Mouse (Mus musculus) C2C12 (cell line): Measurements from ENCODE around the gene Kcnt2. TPM values are rescaled to one million over a fixed set of nuclear protein-coding genes. Genes with fewer than 3 reads are reported as not detected.

ENCODE experiments used
- H3K27me3 ChIP-seq: one replicate; pipeline ENCODE4 v1.6.1; 2011; ENCODE audit not compliant: control insufficient read depth, insufficient read depth, insufficient read length
- H3K36me3 ChIP-seq: one replicate; pipeline ENCODE4 v1.6.1; 2011; ENCODE audit not compliant: control insufficient read depth, insufficient read depth
- H3K4me3 ChIP-seq: one replicate; pipeline ENCODE4 v1.5.1; 2011; ENCODE audit warnings: mild to moderate bottlenecking, control low read depth; ENCODE audit not compliant: poor library complexity, insufficient read depth, severe bottlenecking
- H3K79me2 ChIP-seq: one replicate; pipeline ENCODE4 v1.6.1; 2011; ENCODE audit not compliant: control insufficient read depth, insufficient read depth
- H3K79me3 ChIP-seq: one replicate; pipeline ENCODE4 v1.6.1; 2011; ENCODE audit warnings: low read depth, control low read depth
- H3ac ChIP-seq: one replicate; pipeline ENCODE3; 2011; ENCODE audit warnings: low read depth; ENCODE audit not compliant: control insufficient read depth, insufficient read length
- CEBPB ChIP-seq: IDR thresholded peaks from one replicate; pipeline ENCODE4 v1.6.1; 2011; ENCODE audit warnings: low read depth, mild to moderate bottlenecking, control low read depth, moderate library complexity
- CTCF ChIP-seq: IDR thresholded peaks from one replicate; pipeline ENCODE4 v1.5.1; 2011; ENCODE audit not compliant: control insufficient read depth, insufficient read depth, insufficient read length
- FOSL1 ChIP-seq: IDR thresholded peaks from one replicate; pipeline ENCODE4 v1.8.0; 2011; ENCODE audit warnings: mild to moderate bottlenecking, low read length; ENCODE audit not compliant: poor library complexity, insufficient read depth, severe bottlenecking
- MAX ChIP-seq: IDR thresholded peaks from one replicate; pipeline ENCODE4 v1.6.1; 2011; ENCODE audit warnings: mild to moderate bottlenecking, control low read depth
- MYOD1 ChIP-seq: IDR thresholded peaks from one replicate; pipeline ENCODE4 v1.6.1; 2011; ENCODE audit warnings: low read depth; ENCODE audit not compliant: control insufficient read depth, insufficient read length
- MYOG ChIP-seq: IDR thresholded peaks from one replicate; pipeline ENCODE4 v1.6.1; 2011; ENCODE audit not compliant: control insufficient read depth, insufficient read length; ENCODE audit errors: extremely low read depth
- USF1 ChIP-seq: IDR thresholded peaks from one replicate; pipeline ENCODE4 v1.6.1; 2011; ENCODE audit warnings: low read depth, mild to moderate bottlenecking, control low read depth, moderate library complexity
- long read RNA-seq, 2 experiments: library from polyadenylated mRNA; unstranded; transcript quantifications; one replicate each; pipeline ENCODE4 v2.0.0; 2019 to 2020
- polyA plus RNA-seq: library from polyadenylated mRNA; unstranded; fragments of >200 nt; fragmentation: generic; extraction: Trizol; gene quantifications from one replicate; pipeline ENCODE4 v1.2.1, GENCODE M21; 2012; ENCODE audit warnings: missing spikeins

Kcnt2 gene
- polyA plus RNA-seq: 0.01 TPM
- long read RNA-seq, experiment 1: 0 reads
- long read RNA-seq, experiment 2, partial matches to known transcripts: 0 of 1 reads
- long read RNA-seq, experiment 2, other reads (novel, unspliced or antisense): 1 of 1 reads

- TF ChIP-seq CTCF (no peak), MYOD1 (no peak), MAX (no peak), FOSL1 (no peak), USF1 (no peak), MYOG (no peak), CEBPB (no peak)
- Histone ChIP-seq H3ac (no peak within 1 kb of the TSS), H3K4me3 (no peak within 1 kb of the TSS), H3K79me2 (no peaks in the 10 kb centered on the region), H3K79me3 (no peaks in the 10 kb centered on the region), H3K27me3 (no peaks in the 10 kb centered on the region), H3K36me3 (no peaks in the 10 kb centered on the region)
Measured at GRCm38 (mm10) chr1:140245876-140246597, at the start of gene Kcnt2. TSS of gene Kcnt2 (plus strand) at chr1:140246158.

- H3K79me2 ChIP-seq: no peaks in the 10 kb centered on the region
- H3K79me3 ChIP-seq: no peaks in the 10 kb centered on the region
- TF ChIP-seq CTCF (no peak), MYOD1 (no peak), USF1 (no peak)
- H3K4me3 ChIP-seq: no peak overlapping the region
- H3K36me3 ChIP-seq: no peaks in the 10 kb centered on the region
- no peak overlapping the region for H3ac ChIP-seq
- no peaks in the 10 kb centered on the region for H3K27me3 ChIP-seq
Measured at GRCm38 (mm10) chr1:140205329-140205728, 40.6 kb upstream of the Kcnt2 start.

GRCm38 (mm10) chr1:140225221-140225620 is 20.7 kb upstream of the Kcnt2 start:
- no peaks in the 10 kb centered on the region for H3K36me3 ChIP-seq
- H3K27me3 ChIP-seq: no peaks in the 10 kb centered on the region
- no peaks in the 10 kb centered on the region for H3K79me2 ChIP-seq
- TF ChIP-seq MAX (no peak), FOSL1 (no peak), MYOD1 (no peak), USF1 (no peak), MYOG (no peak), CTCF (no peak), CEBPB (no peak)
- no peaks in the 10 kb centered on the region for H3K79me3 ChIP-seq
- H3ac ChIP-seq: no peak overlapping the region
- H3K4me3 ChIP-seq: no peak overlapping the region

- no peaks in the 10 kb centered on the region for H3K79me2 ChIP-seq
- no peaks in the 10 kb centered on the region for H3K27me3 ChIP-seq
- H3K79me3 ChIP-seq: no peaks in the 10 kb centered on the region
- H3K36me3 ChIP-seq: no peaks in the 10 kb centered on the region
- H3ac ChIP-seq: no peak overlapping the region
- no peak overlapping the region for H3K4me3 ChIP-seq
- no peak for TF ChIP-seq USF1
Measured at GRCm38 (mm10) chr1:140226673-140227072, 19.3 kb upstream of the Kcnt2 start.

- Histone ChIP-seq H3K27me3 (no peaks in the 10 kb centered on the region), H3K36me3 (no peaks in the 10 kb centered on the region), H3K4me3 (no peak overlapping the region), H3K79me2 (no peaks in the 10 kb centered on the region), H3K79me3 (no peaks in the 10 kb centered on the region), H3ac (no peak overlapping the region)
- TF ChIP-seq MYOD1 (no peak), MYOG (no peak), MAX (no peak), FOSL1 (no peak), USF1 (no peak)
Measured at GRCm38 (mm10) chr1:140245465-140245864, 493 bp upstream of the Kcnt2 start.

GRCm38 (mm10) chr1:140264696-140265095 is 18.7 kb downstream of the Kcnt2 start:
- no peak overlapping the region for H3K4me3 ChIP-seq
- H3K27me3 ChIP-seq: no peaks in the 10 kb centered on the region
- TF ChIP-seq CEBPB (no peak), MYOG (no peak), FOSL1 (no peak), USF1 (no peak), MYOD1 (no peak), MAX (no peak), CTCF (no peak)

More at GRCm38 (mm10) chr1:140264696-140265095, 18.7 kb downstream of the Kcnt2 start:
- Histone ChIP-seq H3K79me3 (no peaks in the 10 kb centered on the region), H3ac (no peak overlapping the region), H3K79me2 (no peaks in the 10 kb centered on the region), H3K36me3 (no peaks in the 10 kb centered on the region)
